In the genomic region with DNA sequence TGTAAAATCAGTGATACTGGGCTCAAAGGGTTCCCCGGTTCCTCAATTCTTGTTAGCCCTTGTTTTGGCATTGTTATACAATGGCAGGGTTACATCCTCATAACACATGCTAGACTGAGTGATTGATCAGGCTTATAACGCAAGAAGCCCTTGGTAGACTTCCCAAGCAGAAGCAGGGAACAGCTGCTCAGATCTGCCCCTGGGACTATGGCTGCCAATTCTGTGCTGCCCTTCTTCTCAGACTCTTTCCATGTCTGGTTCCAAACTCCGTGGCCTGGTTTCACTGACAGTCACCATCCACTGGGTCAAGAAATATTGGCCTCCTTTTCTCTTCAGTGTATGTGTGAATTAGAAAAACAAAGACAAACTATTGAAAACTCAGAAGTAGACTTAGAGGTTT, we compare ENCODE assay signal across 10 mouse cellular contexts. TPM values are rescaled to one million over a fixed set of nuclear protein-coding genes. Genes with fewer than 3 reads are reported as not detected.
"Had no signal": no experiment of that assay in that cellular context is flagged by ENCODE, and none has a peak within 500 bp of the region (broad histone marks: within the 10 kb centered on the region; RNA-seq: fewer than 3 reads in every experiment).

No protein-coding gene starts in this region.

- DNase-seq: kidney, adult 18-20 months; kidney, adult 9 months; kidney, postnatal 14 days; kidney, postnatal 4 days; liver; retina, postnatal 1 day; right cerebral cortex, postnatal 25 days; thymus, adult 18-20 months; thymus, postnatal 36 days had no signal

RNA-seq across cellular contexts. Expression of a gene that starts 46.5 kb away (rescaled TPM):
- total RNA-seq: monocyte, adult 5-6 weeks had no signal
